Mouse (Mus musculus) midbrain, embryonic 16.5 days (tissue): Measurements from ENCODE around the gene Rexo5. TPM values are rescaled to one million over a fixed set of nuclear protein-coding genes. Genes with fewer than 3 reads are reported as not detected.

ENCODE experiments used
- ATAC-seq: fragments of 200-750 bp; cut with Nextera tagmentation; 2 replicates; pipeline ENCODE4 v1.8.0; 2017; ENCODE audit warnings: moderate TSS enrichment
- H3K27ac ChIP-seq: fragments of 300-500 bp; sonication (generic); 2 replicates; pipeline ENCODE4 v1.5.1; 2014; ENCODE audit warnings: mild to moderate bottlenecking, low read length, mixed read lengths
- H3K27me3 ChIP-seq: fragments of 300-500 bp; sonication (generic); 2 replicates; pipeline ENCODE4 v1.6.1; 2014; ENCODE audit warnings: low read depth, low read length, mixed read lengths; ENCODE audit not compliant: control insufficient read depth, insufficient read depth
- H3K36me3 ChIP-seq: fragments of 300-500 bp; sonication (generic); 2 replicates; pipeline ENCODE4 v1.6.1; 2014; ENCODE audit warnings: mild to moderate bottlenecking, low read length, moderate library complexity, mixed read lengths; ENCODE audit not compliant: control insufficient read depth, insufficient read depth
- H3K4me1 ChIP-seq: fragments of 300-500 bp; sonication (generic); 2 replicates; pipeline ENCODE4 v1.6.1; 2014; ENCODE audit warnings: mild to moderate bottlenecking, low read length, mixed read lengths; ENCODE audit not compliant: control insufficient read depth, insufficient read depth
- H3K4me2 ChIP-seq: fragments of 300-500 bp; sonication (generic); 2 replicates; pipeline ENCODE4 v1.6.1; 2014; ENCODE audit warnings: mild to moderate bottlenecking, low read length, mixed read lengths
- H3K4me3 ChIP-seq: fragments of 300-500 bp; sonication (generic); 2 replicates; pipeline ENCODE4 v1.5.1; 2014; ENCODE audit warnings: low read depth, mild to moderate bottlenecking, low read length, moderate library complexity, mixed read lengths
- H3K9ac ChIP-seq: fragments of 300-500 bp; sonication (generic); 2 replicates; pipeline ENCODE4 v1.6.1; 2014; ENCODE audit warnings: low read depth, low read length, mixed read lengths
- H3K9me3 ChIP-seq: fragments of 300-500 bp; sonication (generic); replicated peaks from 2 replicates; pipeline ENCODE4 v1.6.1; 2014; ENCODE audit warnings: mild to moderate bottlenecking, low read length, mixed read lengths; ENCODE audit not compliant: control insufficient read depth, poor library complexity, severe bottlenecking
- WGBS: fragments of 180-500 bp; shearing (Covaris S2); extraction: QIAGEN DNeasy Blood & Tissue Kit; methylation state at CpG from one replicate; pipeline ENCODE4 v1.1.7; 2014; 5-methylcytosine and 5-hydroxymethylcytosine counted together
- polyA plus RNA-seq: library from polyadenylated mRNA; unstranded; fragments of >200 nt; fragmentation: Nextera tagmentation; extraction: Ambion mirVana; gene quantifications from 2 replicates; pipeline ENCODE4 v1.2.1, GENCODE M21; 2015

Gene Rexo5
- polyA plus RNA-seq, 1 experiment from 2014 or later: 8.8 TPM

GRCm38 (mm10) chr7:119808723-119809122 is 14.9 kb downstream of the Rexo5 start:
- H3K36me3 ChIP-seq: no peaks in the 10 kb centered on the region
- 92% methylated on average over 3 of the region's 3 CpGs for WGBS
- ATAC-seq: no peak
- no peak overlapping the region for H3K9ac ChIP-seq
- no peak overlapping the region for H3K4me2 ChIP-seq
- no peak overlapping the region for H3K27ac ChIP-seq
- no peaks in the 10 kb centered on the region for H3K27me3 ChIP-seq
- no peaks in the 10 kb centered on the region for H3K9me3 ChIP-seq
- no peaks in the 10 kb centered on the region for H3K4me1 ChIP-seq
- H3K4me3 ChIP-seq: no peak overlapping the region

DNA sequence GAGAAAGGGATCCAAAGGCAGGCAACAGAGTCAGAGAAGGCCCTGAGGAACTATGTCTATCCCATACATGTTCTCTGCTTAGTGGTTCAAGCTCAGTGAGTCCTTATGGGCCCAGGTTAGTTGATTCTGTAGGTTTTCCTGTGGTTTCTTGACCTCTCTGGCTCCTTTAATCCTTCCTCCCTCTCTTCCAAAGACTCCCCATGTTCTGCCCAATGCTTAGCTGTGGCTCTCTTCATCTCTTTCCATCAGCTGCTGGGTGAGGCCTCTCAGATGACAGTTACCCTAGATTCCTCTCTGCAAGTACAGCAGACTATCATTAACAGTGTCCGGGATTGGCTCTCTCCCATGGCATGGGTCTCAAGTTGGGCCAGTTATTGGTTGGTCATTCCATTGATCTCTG is 41.6 kb downstream of the Rexo5 start:
- Histone ChIP-seq H3K27ac (no peak overlapping the region), H3K9ac (no peak overlapping the region), H3K4me3 (no peak overlapping the region), H3K36me3 (no peaks in the 10 kb centered on the region; the same call in 1 of the 2 replicates), H3K27me3 (no peaks in the 10 kb centered on the region), H3K4me1 (no peaks in the 10 kb centered on the region), H3K9me3 (no peaks in the 10 kb centered on the region), H3K4me2 (no peak overlapping the region)
- ATAC-seq: no peak
- WGBS: 100% methylated on average over 1 of the region's 1 CpGs

DNA sequence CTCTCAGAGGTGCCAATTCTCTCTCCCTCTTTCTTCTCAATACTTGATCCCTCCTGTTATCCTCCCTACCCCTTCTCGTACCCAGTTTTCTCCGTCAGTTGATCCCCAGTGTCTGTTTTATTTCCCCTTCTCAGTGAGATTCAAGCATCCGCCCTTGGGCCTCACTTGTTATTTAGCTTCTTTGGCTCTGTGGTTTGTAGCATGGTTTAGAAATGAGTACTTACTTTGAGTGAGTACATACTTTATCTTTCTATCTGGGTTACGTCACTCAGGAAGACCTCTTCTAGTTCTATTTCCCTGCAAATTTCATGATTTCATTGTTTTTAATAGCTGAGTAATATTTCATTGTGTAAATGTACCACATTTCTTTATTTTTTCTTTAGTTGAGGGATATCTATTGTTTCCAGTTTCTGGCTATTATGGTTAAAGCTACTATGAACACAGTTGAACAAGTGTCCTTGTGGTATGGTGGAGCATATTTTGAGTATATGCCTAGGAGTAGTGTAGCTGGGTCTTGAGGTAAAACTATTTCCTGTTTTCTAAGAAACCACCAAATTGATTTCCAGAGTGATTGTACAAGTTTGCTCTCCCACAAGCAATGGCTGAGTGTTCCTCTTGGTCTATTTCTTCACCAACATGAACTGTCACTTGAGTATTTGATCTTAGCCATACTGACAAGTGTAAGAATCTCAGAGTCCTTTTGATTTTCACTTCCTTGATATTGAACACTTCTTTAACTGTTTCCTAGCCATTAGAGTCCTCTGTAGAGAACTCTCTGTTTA is 42.4 kb downstream of the Rexo5 start:
- WGBS: 98% methylated on average over 4 of the region's 4 CpGs
- ATAC-seq: no peak
- H3K4me3 ChIP-seq: no peak overlapping the region

GRCm38 (mm10) chr7:119841820-119842449 is 48.1 kb downstream of the Rexo5 start:
- Histone ChIP-seq H3K9ac (no peak overlapping the region), H3K9me3 (no peaks in the 10 kb centered on the region), H3K27me3 (no peaks in the 10 kb centered on the region), H3K4me1 (no peaks in the 10 kb centered on the region), H3K36me3 (no peaks in the 10 kb centered on the region; the same call in 1 of the 2 replicates), H3K4me3 (no peak overlapping the region), H3K27ac (no peak overlapping the region), H3K4me2 (no peak overlapping the region)
- ATAC-seq: no peak
- WGBS: 93% methylated on average over 4 of the region's 4 CpGs

More for the DNA sequence above, 42.4 kb downstream of the Rexo5 start:
- Histone ChIP-seq H3K9me3 (no peaks in the 10 kb centered on the region), H3K36me3 (no peaks in the 10 kb centered on the region; the same call in 1 of the 2 replicates), H3K27ac (no peak overlapping the region), H3K9ac (no peak overlapping the region), H3K27me3 (no peaks in the 10 kb centered on the region), H3K4me1 (no peaks in the 10 kb centered on the region), H3K4me2 (no peak overlapping the region)

DNA sequence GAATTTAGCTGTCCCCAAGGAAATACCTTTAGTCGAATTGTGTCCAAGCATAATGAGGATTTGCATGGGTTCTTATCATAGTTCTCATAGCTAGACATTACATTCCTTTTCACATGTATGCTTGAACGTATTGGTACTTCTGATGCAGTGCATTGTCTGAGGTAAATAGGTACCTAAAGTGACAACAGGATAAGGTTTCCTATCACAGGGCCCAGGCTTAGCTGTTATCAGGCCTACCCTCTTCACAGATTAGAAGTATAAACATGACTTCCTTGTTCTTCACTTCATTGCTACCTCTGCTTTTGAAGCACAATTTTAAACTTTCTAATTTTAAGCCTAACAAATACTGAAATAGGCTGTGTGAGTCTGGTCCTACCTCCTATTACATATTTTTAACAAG is 51.7 kb downstream of the Rexo5 start:
- no peaks in the 10 kb centered on the region for H3K9me3 ChIP-seq
- no peaks in the 10 kb centered on the region for H3K4me1 ChIP-seq
- no peak overlapping the region for H3K27ac ChIP-seq
- H3K36me3 ChIP-seq: no peaks in the 10 kb centered on the region; the same call in 1 of the 2 replicates
- WGBS: 93% methylated on average over 2 of the region's 2 CpGs
- no peak overlapping the region for H3K4me3 ChIP-seq
- no peak for ATAC-seq
- no peak overlapping the region for H3K9ac ChIP-seq
- no peaks in the 10 kb centered on the region for H3K27me3 ChIP-seq
- H3K4me2 ChIP-seq: no peak overlapping the region

- Histone ChIP-seq H3K9me3 (no peaks in the 10 kb centered on the region), H3K36me3 (no peaks in the 10 kb centered on the region), H3K9ac (no peak overlapping the region), H3K4me1 (no peaks in the 10 kb centered on the region), H3K27ac (no peak overlapping the region), H3K27me3 (no peaks in the 10 kb centered on the region), H3K4me2 (no peak overlapping the region), H3K4me3 (no peak overlapping the region)
- 95% methylated on average over 2 of the region's 2 CpGs for WGBS
- no peak for ATAC-seq
These were observed 53.6 kb downstream of the Rexo5 start for GRCm38 (mm10) chr7:119847396-119847795.

DNA sequence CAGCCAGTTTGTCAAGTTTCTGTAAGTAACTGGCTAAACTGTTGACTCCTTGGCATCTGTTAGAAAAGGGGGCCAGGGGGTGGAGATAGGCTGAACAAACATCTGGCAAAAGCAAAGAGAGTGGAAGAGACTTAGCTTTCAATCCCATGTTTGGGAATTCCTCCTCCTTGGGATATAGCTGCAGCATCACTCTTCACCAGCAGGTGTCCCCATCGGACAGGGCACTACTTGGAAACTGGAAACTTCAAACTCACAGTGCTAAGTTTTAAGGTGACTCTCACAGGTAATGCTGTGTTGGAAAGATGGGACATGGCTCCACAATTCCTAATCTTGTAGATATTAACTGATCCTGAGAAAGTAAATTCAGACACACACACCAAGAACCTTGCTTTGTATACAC is 55.3 kb downstream of the Rexo5 start:
- no peak overlapping the region for H3K4me3 ChIP-seq
- WGBS: 0% methylated on average over 1 of the region's 1 CpGs
- H3K9me3 ChIP-seq: no peaks in the 10 kb centered on the region
- no peak overlapping the region for H3K27ac ChIP-seq
- H3K36me3 ChIP-seq: no peaks in the 10 kb centered on the region
- no peak overlapping the region for H3K9ac ChIP-seq
- peak; percentile 54; the same call in 1 of the 2 replicates for ATAC-seq
- H3K4me1 ChIP-seq: no peaks in the 10 kb centered on the region
- no peak overlapping the region for H3K4me2 ChIP-seq
- no peaks in the 10 kb centered on the region for H3K27me3 ChIP-seq

DNA sequence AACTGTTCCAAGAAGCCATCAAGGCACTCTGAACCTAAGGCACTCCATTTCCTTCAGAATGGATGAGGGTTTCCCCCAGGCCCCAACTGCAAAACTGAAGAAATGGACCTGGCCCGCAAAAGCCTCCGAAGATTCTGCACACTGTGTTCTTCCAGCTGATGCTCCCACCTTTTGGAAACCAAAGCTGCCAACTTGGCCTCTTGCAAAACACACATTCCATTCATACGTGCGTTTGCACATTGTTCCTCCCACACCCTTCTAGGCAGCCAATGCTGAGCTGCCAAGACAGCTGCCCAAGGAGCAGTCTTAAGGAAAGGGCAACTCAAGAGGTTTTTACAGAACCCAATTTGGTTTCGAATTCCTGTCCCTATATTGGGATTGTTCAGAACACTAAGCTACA is 56.9 kb downstream of the Rexo5 start:
- no peak for ATAC-seq
- WGBS: 84% methylated on average over 5 of the region's 5 CpGs

GRCm38 (mm10) chr7:119852494-119852893 is 58.7 kb downstream of the Rexo5 start:
- no peaks in the 10 kb centered on the region for H3K27me3 ChIP-seq
- no peak overlapping the region for H3K4me3 ChIP-seq
- ATAC-seq: no peak
- H3K9me3 ChIP-seq: no peaks in the 10 kb centered on the region
- H3K9ac ChIP-seq: no peak overlapping the region
- H3K4me1 ChIP-seq: no peaks in the 10 kb centered on the region
- no peaks in the 10 kb centered on the region for H3K36me3 ChIP-seq
- no peak overlapping the region for H3K4me2 ChIP-seq
- no peak overlapping the region for H3K27ac ChIP-seq

More for the DNA sequence above, 56.9 kb downstream of the Rexo5 start:
- Histone ChIP-seq H3K9ac (no peak overlapping the region), H3K27ac (no peak overlapping the region), H3K9me3 (no peaks in the 10 kb centered on the region), H3K4me2 (no peak overlapping the region), H3K4me1 (no peaks in the 10 kb centered on the region), H3K36me3 (no peaks in the 10 kb centered on the region), H3K27me3 (no peaks in the 10 kb centered on the region), H3K4me3 (no peak overlapping the region)
